Mouse (Mus musculus) liver, postnatal 0 days (tissue): ENCODE measurements around the gene Ywhae.

Experiments
- CTCF ChIP-seq: sonication (generic); IDR thresholded peaks from 2 replicates; pipeline ENCODE4 v1.5.1; 2016; ENCODE audit warnings: antibody characterized with exemption, low read depth
- EP300 ChIP-seq: IDR thresholded peaks from 2 replicates; pipeline ENCODE4 v1.6.1; 2016; ENCODE audit warnings: antibody characterized with exemption, low read depth, mild to moderate bottlenecking

GRCm38 (mm10) chr11:75700557-75700956, 32.1 kb upstream of the Ywhae start:
- TF ChIP-seq CTCF (0 out of 2 replicates have a peak, but pooled peaks have one; percentile 10), EP300 (no peak)
